Mouse (Mus musculus) lung, postnatal 0 days (tissue): ENCODE measurements at regions not wholly inside any gene's neighbourhood (a gene's known extent, or its start where the extent isn't known, plus 50 kb on each side); places are given as distances from the start of the nearest gene placed in this dataset.

Experiments
- ATAC-seq: fragments of 200-750 bp; cut with Nextera tagmentation; 2 replicates; pipeline ENCODE4 v1.8.0; 2017; ENCODE audit warnings: moderate library complexity
- DNase-seq: peaks from one replicate; pipeline ENCODE4 v3.0.0-alpha.2; 2016; ENCODE audit warnings: low spot score
- H3K27ac ChIP-seq: fragments of 300-500 bp; sonication (generic); 2 replicates; pipeline ENCODE4 v1.5.1; 2014; ENCODE audit warnings: antibody characterized with exemption, mild to moderate bottlenecking, low read length, mixed read lengths
- H3K27me3 ChIP-seq: fragments of 300-500 bp; sonication (generic); replicated peaks from 2 replicates; pipeline ENCODE4 v1.6.1; 2014; ENCODE audit warnings: low read length, mixed read lengths; ENCODE audit not compliant: insufficient read depth
- H3K36me3 ChIP-seq: fragments of 300-500 bp; sonication (generic); 2 replicates; pipeline ENCODE4 v1.6.1; 2014; ENCODE audit warnings: low read length, mixed read lengths; ENCODE audit not compliant: insufficient read depth
- H3K4me1 ChIP-seq: fragments of 300-500 bp; sonication (generic); 2 replicates; pipeline ENCODE4 v1.6.1; 2014; ENCODE audit warnings: antibody characterized with exemption, low read depth, low read length, mixed read lengths; ENCODE audit not compliant: insufficient read depth
- H3K4me2 ChIP-seq: fragments of 300-500 bp; sonication (generic); replicated peaks from 2 replicates; pipeline ENCODE4 v1.6.1; 2014; ENCODE audit warnings: low read depth, mild to moderate bottlenecking, low read length, moderate library complexity, mixed read lengths
- H3K4me3 ChIP-seq: fragments of 300-500 bp; sonication (generic); 2 replicates; pipeline ENCODE4 v1.5.1; 2014; ENCODE audit warnings: low read depth, low read length
- H3K9ac ChIP-seq: fragments of 300-500 bp; sonication (generic); replicated peaks from 2 replicates; pipeline ENCODE4 v1.6.1; 2014; ENCODE audit warnings: low read depth, mild to moderate bottlenecking
- H3K9me3 ChIP-seq: fragments of 300-500 bp; sonication (generic); 2 replicates; pipeline ENCODE4 v1.6.1; 2016; ENCODE audit warnings: low read length, mixed read lengths
- CTCF ChIP-seq: IDR thresholded peaks from 2 replicates; pipeline ENCODE4 v1.5.1; 2016; ENCODE audit warnings: antibody characterized with exemption, mild to moderate bottlenecking
- EP300 ChIP-seq: IDR thresholded peaks from 2 replicates; pipeline ENCODE4 v1.6.1; 2016; ENCODE audit warnings: antibody characterized with exemption, mild to moderate bottlenecking, control low read depth
- WGBS: fragments of 180-500 bp; shearing (Covaris S2); extraction: QIAGEN DNeasy Blood & Tissue Kit; methylation state at CpG from one replicate; pipeline ENCODE4 v1.1.7; 2014; 5-methylcytosine and 5-hydroxymethylcytosine counted together

DNA sequence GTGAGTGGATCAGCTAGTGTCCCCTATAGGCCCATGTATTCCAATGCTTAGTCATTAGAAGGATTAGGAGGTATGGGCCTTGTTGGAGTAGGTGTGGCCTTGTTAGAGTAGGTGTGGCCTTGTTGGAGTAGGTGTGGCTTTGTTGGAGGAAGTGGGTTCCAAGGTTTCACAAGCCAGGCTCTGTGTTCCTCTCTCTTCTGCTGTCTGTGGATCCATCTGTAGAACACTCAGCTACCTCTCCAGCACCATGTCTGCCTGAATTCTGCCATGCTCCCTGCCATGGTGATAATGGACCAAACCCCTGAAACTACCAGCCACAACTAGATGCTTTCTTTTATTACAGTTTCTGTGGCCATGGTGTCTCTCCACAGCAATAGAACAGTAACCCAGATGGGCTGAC lies 235.7 kb upstream of the Nr5a2 start:
- no peak for DNase-seq
- Histone ChIP-seq H3K9me3 (no peaks in the 10 kb centered on the region), H3K9ac (no peak overlapping the region), H3K4me3 (no peak overlapping the region), H3K27me3 (no peaks in the 10 kb centered on the region), H3K4me1 (no peaks in the 10 kb centered on the region), H3K36me3 (no peaks in the 10 kb centered on the region), H3K27ac (no peak overlapping the region), H3K4me2 (no peak overlapping the region)
- ATAC-seq = no peak
- TF ChIP-seq EP300 (no peak), CTCF (no peak)

DNA sequence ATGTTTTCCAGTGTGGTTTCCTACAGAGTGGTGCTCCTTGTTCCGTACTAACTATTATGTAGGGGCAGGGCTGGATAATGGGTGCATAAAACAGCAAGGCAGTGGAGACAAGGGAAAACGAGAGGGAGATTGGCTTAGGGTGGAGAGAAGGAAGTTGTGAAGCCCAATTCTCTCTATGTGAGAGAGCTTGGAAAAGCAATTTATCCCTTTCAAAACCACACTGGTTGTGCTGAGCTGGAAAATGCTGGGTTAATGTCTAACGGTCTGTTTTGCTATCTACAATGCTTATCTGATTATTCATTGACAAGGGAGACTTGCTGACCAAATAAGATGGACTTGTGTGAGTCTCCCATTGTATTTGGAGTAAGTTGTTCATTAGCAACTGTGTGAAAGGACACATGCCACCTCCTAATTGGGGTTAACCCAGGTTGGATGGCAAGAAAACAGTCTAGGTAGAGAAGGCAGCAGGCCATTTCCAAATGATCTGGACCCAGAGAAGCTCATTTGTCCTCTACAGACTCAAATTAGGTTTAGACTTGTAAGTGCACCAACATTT lies 234.9 kb upstream of the Nr5a2 start:
- no peak for ATAC-seq
- WGBS = 65% methylated on average over 3 of the region's 3 CpGs
- H3K27me3 ChIP-seq = no peaks in the 10 kb centered on the region

DNA sequence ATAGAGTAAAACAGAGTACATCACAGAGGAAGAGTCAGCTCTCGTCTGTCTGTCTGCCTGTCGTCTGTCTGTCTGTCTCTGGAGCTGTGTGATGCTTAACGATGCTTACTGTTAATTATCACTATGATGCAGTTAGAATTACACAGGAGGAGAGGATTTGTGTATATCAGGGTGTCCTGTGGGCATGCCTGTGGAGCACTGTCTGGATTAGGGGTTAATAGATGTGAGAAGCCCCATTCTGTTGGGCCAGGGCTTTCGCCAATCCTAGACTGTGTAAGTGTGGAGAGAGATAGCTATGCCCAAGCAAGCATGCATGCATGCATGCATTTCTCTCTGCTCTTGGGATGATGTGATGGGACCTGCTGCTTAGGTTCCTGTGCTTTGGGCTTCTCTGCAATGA lies 218.0 kb upstream of the Nr5a2 start:
- Histone ChIP-seq H3K27ac (no peak overlapping the region), H3K27me3 (no peaks in the 10 kb centered on the region), H3K9me3 (no peaks in the 10 kb centered on the region), H3K4me2 (no peak overlapping the region), H3K4me3 (no peak overlapping the region), H3K36me3 (no peaks in the 10 kb centered on the region), H3K9ac (no peak overlapping the region), H3K4me1 (no peaks in the 10 kb centered on the region)
- 97% methylated on average over 4 of the region's 4 CpGs for WGBS
- no peak for TF ChIP-seq CTCF
- no peak for TF ChIP-seq EP300
- DNase-seq = no peak
- no peak for ATAC-seq

More for the DNA sequence above, 234.9 kb upstream of the Nr5a2 start:
- no peak overlapping the region for H3K27ac ChIP-seq
- no peak overlapping the region for H3K4me3 ChIP-seq
- H3K4me2 ChIP-seq = no peak overlapping the region
- H3K36me3 ChIP-seq = no peaks in the 10 kb centered on the region
- TF ChIP-seq CTCF (no peak), EP300 (no peak)
- no peak overlapping the region for H3K9ac ChIP-seq
- no peaks in the 10 kb centered on the region for H3K9me3 ChIP-seq
- H3K4me1 ChIP-seq = no peaks in the 10 kb centered on the region
- DNase-seq = no peak

DNA sequence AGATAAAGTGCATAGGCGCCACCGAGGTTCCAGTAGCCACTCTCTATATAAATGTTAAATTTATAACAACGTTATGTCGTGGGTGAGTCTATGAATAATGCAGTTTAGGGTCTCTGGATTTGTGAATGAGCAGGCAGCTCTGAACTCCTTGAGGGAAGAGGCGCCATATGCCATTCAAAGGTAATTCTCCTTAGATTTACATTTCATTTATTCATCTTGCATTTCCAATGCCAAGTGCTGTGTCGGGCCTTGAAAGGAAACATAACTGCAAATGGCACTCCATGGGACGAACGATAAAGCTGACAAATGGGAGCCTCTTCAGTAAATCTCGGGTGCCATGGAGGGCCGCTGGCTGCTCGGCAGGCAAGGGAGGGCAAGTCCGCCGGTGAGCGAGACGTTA lies 216.4 kb upstream of the Nr5a2 start:
- DNase-seq (no peak), ATAC-seq (no peak)
- Histone ChIP-seq H3K4me2 (no peak overlapping the region), H3K4me1 (no peaks in the 10 kb centered on the region), H3K27me3 (no peaks in the 10 kb centered on the region), H3K27ac (no peak overlapping the region), H3K9me3 (no peaks in the 10 kb centered on the region), H3K36me3 (no peaks in the 10 kb centered on the region), H3K4me3 (no peak overlapping the region), H3K9ac (no peak overlapping the region)
- WGBS = 77% methylated on average over 15 of the region's 15 CpGs
- TF ChIP-seq EP300 (no peak), CTCF (no peak)

DNA sequence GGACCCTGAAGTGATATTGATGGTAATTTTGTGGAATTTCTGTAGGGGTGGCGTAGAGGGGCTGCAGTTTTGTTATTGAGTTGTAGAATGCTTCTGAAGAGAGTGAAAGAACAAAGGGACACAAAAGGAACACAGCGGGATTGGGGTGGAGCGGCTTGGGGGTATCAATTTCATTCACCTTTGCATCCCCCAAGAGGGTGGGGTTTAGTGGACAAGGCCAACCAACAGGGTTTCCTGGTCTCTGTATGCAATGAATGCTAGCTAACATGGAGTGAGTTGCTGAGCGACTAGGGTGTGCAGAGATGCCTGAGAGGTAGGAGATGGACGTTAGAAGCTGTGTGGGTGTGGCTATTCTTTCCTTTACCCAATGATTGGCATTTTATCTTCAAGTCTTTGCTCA lies 213.8 kb upstream of the Nr5a2 start:
- Histone ChIP-seq H3K4me3 (no peak overlapping the region), H3K9me3 (no peaks in the 10 kb centered on the region), H3K27ac (no peak overlapping the region), H3K36me3 (no peaks in the 10 kb centered on the region), H3K4me1 (no peaks in the 10 kb centered on the region), H3K27me3 (no peaks in the 10 kb centered on the region), H3K4me2 (no peak overlapping the region), H3K9ac (no peak overlapping the region)
- DNase-seq (no peak), ATAC-seq (no peak)
- no peak for TF ChIP-seq EP300
- WGBS = 59% methylated on average over 5 of the region's 5 CpGs

DNA sequence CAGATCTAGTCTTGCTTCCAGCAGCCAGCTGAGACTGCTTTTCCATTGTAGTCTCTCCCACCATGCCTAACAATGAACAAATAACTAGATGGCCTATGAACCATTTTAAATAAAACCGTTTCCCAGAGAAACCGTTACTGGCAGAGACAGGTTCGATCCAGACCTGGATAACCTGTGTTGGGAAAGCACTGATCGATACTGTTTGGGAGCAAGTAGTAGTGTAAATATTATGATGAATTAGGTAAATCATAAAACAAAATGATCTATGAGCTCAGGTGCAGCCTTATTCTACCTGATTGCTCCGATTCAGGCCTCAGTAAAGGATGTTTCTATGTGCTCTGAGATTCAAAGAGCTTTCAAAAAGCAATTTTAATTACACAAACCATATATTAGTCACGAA lies 211.9 kb upstream of the Nr5a2 start:
- no peaks in the 10 kb centered on the region for H3K27me3 ChIP-seq
- H3K4me1 ChIP-seq = no peaks in the 10 kb centered on the region
- 89% methylated on average over 6 of the region's 6 CpGs for WGBS
- TF ChIP-seq EP300 (no peak), CTCF (no peak)
- DNase-seq = no peak
- no peak for ATAC-seq
- no peak overlapping the region for H3K4me3 ChIP-seq
- no peak overlapping the region for H3K4me2 ChIP-seq
- no peak overlapping the region for H3K9ac ChIP-seq
- H3K9me3 ChIP-seq = no peaks in the 10 kb centered on the region
- H3K27ac ChIP-seq = no peak overlapping the region
- no peaks in the 10 kb centered on the region for H3K36me3 ChIP-seq

DNA sequence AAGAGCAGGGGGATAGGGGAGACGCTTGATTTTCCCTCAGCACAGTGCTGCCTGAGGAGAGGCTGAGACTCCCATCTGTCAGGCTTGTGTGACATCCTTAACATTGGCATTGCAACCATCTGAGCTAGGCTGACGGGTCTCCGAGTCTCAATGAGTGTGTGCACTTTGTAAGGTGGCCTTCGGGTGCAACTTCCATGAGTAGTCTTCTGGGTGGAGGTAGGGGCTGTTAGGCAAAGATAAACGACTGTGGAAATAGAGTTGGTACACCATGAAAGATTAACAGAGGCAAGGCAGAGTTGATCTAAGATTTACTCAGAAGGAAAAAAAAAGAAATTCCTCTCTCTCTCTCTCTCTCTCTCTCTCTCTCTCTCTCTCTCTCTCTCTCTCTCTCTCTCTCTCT lies 211.2 kb upstream of the Nr5a2 start:
- Histone ChIP-seq H3K27me3 (no peaks in the 10 kb centered on the region), H3K4me2 (no peak overlapping the region), H3K9me3 (no peaks in the 10 kb centered on the region), H3K36me3 (no peaks in the 10 kb centered on the region), H3K4me1 (no peaks in the 10 kb centered on the region), H3K9ac (no peak overlapping the region), H3K27ac (no peak overlapping the region), H3K4me3 (no peak overlapping the region)
- no peak for ATAC-seq
- WGBS = 49% methylated on average over 5 of the region's 5 CpGs
- no peak for DNase-seq
- TF ChIP-seq EP300 = no peak
- TF ChIP-seq CTCF = no peak
